8 mouse cellular contexts compared by ENCODE assay signal in the genomic region with DNA sequence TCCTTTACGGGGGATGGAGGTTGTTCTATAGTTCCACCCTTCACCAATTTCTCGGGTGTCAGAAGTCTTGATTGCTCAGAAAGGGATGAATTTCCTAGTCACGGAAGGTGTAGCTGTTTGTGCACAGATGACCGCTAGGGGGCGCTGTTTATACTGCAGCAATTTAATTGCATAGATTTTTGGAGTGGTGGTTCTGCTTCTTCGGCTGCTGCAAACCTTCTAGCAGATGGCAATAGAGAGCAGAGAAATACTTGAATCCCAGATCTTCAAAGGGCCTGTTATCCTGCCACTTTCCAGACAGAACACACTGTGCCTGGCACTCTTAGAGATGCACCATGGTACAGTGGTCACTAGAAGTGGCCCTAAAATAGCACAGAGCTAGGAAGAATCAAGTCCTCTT. TPM values are rescaled to one million over a fixed set of nuclear protein-coding genes. Genes with fewer than 3 reads are reported as not detected.
DNase-seq lines count a peak whose midpoint lies in the region; ATAC-seq lines count a peak whose summit lies in the region.

No protein-coding gene starts in this region.

- 19% methylated on average over 6 of the region's 6 CpGs for WGBS in midbrain, embryonic 10.5 days
- WGBS in midbrain, embryonic 15.5 days, result 15% methylated on average over 6 of the region's 6 CpGs
- 12% methylated on average over 6 of the region's 6 CpGs for WGBS in intestine, embryonic 15.5 days
- 16% methylated on average over 6 of the region's 6 CpGs for WGBS in limb, embryonic 11.5 days

- H3K4me3 ChIP-seq in midbrain, embryonic 10.5 days, result no peak overlapping the region
- no peak overlapping the region for H3K4me3 ChIP-seq in midbrain, embryonic 15.5 days
- H3K4me3 ChIP-seq in intestine, embryonic 15.5 days (replicated peaks), result no peak overlapping the region
- no peak overlapping the region for H3K4me3 ChIP-seq in limb, embryonic 11.5 days (ENCODE audit: low read depth, low read length)

- no peaks in the 10 kb centered on the region for H3K9me3 ChIP-seq in midbrain, embryonic 10.5 days (replicated peaks)
- H3K9me3 ChIP-seq in midbrain, embryonic 15.5 days, result no peaks in the 10 kb centered on the region
- H3K9me3 ChIP-seq in intestine, embryonic 15.5 days, result no peaks in the 10 kb centered on the region
- H3K9me3 ChIP-seq in limb, embryonic 11.5 days (ENCODE audit: control insufficient read depth, low read length), result no peaks in the 10 kb centered on the region

- no peaks in the 10 kb centered on the region for H3K27me3 ChIP-seq in midbrain, embryonic 10.5 days (ENCODE audit: low read depth, poor library complexity, severe bottlenecking)
- no peaks in the 10 kb centered on the region for H3K27me3 ChIP-seq in midbrain, embryonic 15.5 days (replicated peaks)
- no peaks in the 10 kb centered on the region for H3K27me3 ChIP-seq in intestine, embryonic 15.5 days (replicated peaks)
- H3K27me3 ChIP-seq in limb, embryonic 11.5 days (ENCODE audit: control insufficient read depth, insufficient read depth, low read length), result no peaks in the 10 kb centered on the region

- no peak overlapping the region for H3K9ac ChIP-seq in midbrain, embryonic 15.5 days
- no peak overlapping the region for H3K9ac ChIP-seq in intestine, embryonic 15.5 days
- H3K9ac ChIP-seq in limb, embryonic 11.5 days (ENCODE audit: low read length), result no peak overlapping the region

- H3K4me1 ChIP-seq in midbrain, embryonic 10.5 days, result no peaks in the 10 kb centered on the region
- no peaks in the 10 kb centered on the region for H3K4me1 ChIP-seq in midbrain, embryonic 15.5 days
- H3K4me1 ChIP-seq in intestine, embryonic 15.5 days (replicated peaks), result no peaks in the 10 kb centered on the region
- no peaks in the 10 kb centered on the region for H3K4me1 ChIP-seq in limb, embryonic 11.5 days (ENCODE audit: control insufficient read depth, insufficient read depth, low read length)

- DNase-seq in midbrain, embryonic 10.5 days (ENCODE audit: low spot score), result peak; percentile 64
- DNase-seq in c-Kit-positive CD71-positive TER-119-negative erythroid progenitor cells, embryonic 14.5 days (ENCODE audit: low read depth), result peak; percentile 32
- peak; percentile 80 for DNase-seq in limb, embryonic 11.5 days (ENCODE audit: low spot score)
- DNase-seq in ovary, postnatal 36 days (ENCODE audit: low spot score), result peak; percentile 66
- peak; percentile 86 for DNase-seq in thymus, postnatal 14 days

- no peaks in the 10 kb centered on the region for H3K36me3 ChIP-seq in midbrain, embryonic 10.5 days
- H3K36me3 ChIP-seq in midbrain, embryonic 15.5 days (replicated peaks), result no peaks in the 10 kb centered on the region
- H3K36me3 ChIP-seq in intestine, embryonic 15.5 days, result no peaks in the 10 kb centered on the region
- H3K36me3 ChIP-seq in limb, embryonic 11.5 days (ENCODE audit: control insufficient read depth, insufficient read depth, low read length), result no peaks in the 10 kb centered on the region

- no peak overlapping the region for H3K27ac ChIP-seq in midbrain, embryonic 10.5 days (replicated peaks)
- no peak overlapping the region for H3K27ac ChIP-seq in midbrain, embryonic 15.5 days
- no peak overlapping the region for H3K27ac ChIP-seq in intestine, embryonic 15.5 days
- H3K27ac ChIP-seq in limb, embryonic 11.5 days (replicated peaks; ENCODE audit: low read depth, low read length), result no peak overlapping the region

- no peak; the same call in 1 of the 2 replicates for ATAC-seq in midbrain, embryonic 15.5 days (replicated peaks)
- peak; percentile 91 for ATAC-seq in frontal cortex, adult (ENCODE audit: low TSS enrichment)
- ATAC-seq in intestine, embryonic 15.5 days, result 0 out of 2 replicates have a peak, but pooled peaks have one; percentile 5
- no peak for ATAC-seq in limb, embryonic 11.5 days (ENCODE audit: insufficient number of reproducible peaks, low FRiP score, low TSS enrichment, low read depth)

- no peak overlapping the region for H3K4me2 ChIP-seq in midbrain, embryonic 15.5 days
- no peak overlapping the region for H3K4me2 ChIP-seq in intestine, embryonic 15.5 days (replicated peaks)
- H3K4me2 ChIP-seq in limb, embryonic 11.5 days (ENCODE audit: low read depth, severe bottlenecking), result no peak overlapping the region

RNA-seq across cellular contexts. Expression of a gene that starts 14.3 kb away (rescaled TPM):
- polyA plus RNA-seq in midbrain, embryonic 10.5 days (2016; fragmentation: Nextera tagmentation; extraction: Ambion mirVana), result not detected in 2 replicates
- polyA plus RNA-seq in midbrain, embryonic 15.5 days (2015; fragmentation: Nextera tagmentation; extraction: Ambion mirVana), result 0.05 and 0.06 TPM in 2 replicates
- polyA plus RNA-seq in intestine, embryonic 15.5 days (2015; fragmentation: Nextera tagmentation; extraction: Ambion mirVana), result 0.06 and 0.10 TPM in 2 replicates
- 0.16 TPM in 1 of 2 replicates, not detected in the other for polyA plus RNA-seq in limb, embryonic 11.5 days (2014; fragmentation: Nextera tagmentation; extraction: Ambion mirVana)

RNA-seq across cellular contexts. Expression of a gene that starts 42.9 kb away (rescaled TPM):
- polyA plus RNA-seq in midbrain, embryonic 10.5 days (2016; fragmentation: Nextera tagmentation; extraction: Ambion mirVana), result 56.2 and 57.7 TPM in 2 replicates
- polyA plus RNA-seq in midbrain, embryonic 15.5 days (2015; fragmentation: Nextera tagmentation; extraction: Ambion mirVana), result 69.3 and 76.4 TPM in 2 replicates
- polyA plus RNA-seq in intestine, embryonic 15.5 days (2015; fragmentation: Nextera tagmentation; extraction: Ambion mirVana), result 115 and 138 TPM in 2 replicates
- polyA plus RNA-seq in limb, embryonic 11.5 days (2014; fragmentation: Nextera tagmentation; extraction: Ambion mirVana), result 61.9 and 62.4 TPM in 2 replicates

Comparison
In these comparisons a context has a peak if more than half of its experiments do, and no peak if none do; other contexts are left out.
1. DNase-seq: peak in every context shown above with its lines; median percentile 86 in thymus, postnatal 14 days; 80 in limb, embryonic 11.5 days; 66 in ovary, postnatal 36 days; 64 in midbrain, embryonic 10.5 days; 32 in c-Kit-positive CD71-positive TER-119-negative erythroid progenitor cells, embryonic 14.5 days.
2. ATAC-seq: peak in frontal cortex, adult (single experiment) and intestine, embryonic 15.5 days (single experiment); none in midbrain, embryonic 15.5 days (single experiment) and limb, embryonic 11.5 days (single experiment).